Comparison of ENCODE assay signal across 15 mouse cellular contexts in genomic region chr2:169494503-169495311, GRCm38 (mm10).
DNase-seq lines count a peak whose midpoint lies in the region; ATAC-seq and TF ChIP-seq lines count a peak whose summit lies in the region.
"Had no signal": no experiment of that assay in that cellular context is flagged by ENCODE, and none has a peak within 500 bp of the region (broad histone marks: within the 10 kb centered on the region; RNA-seq: fewer than 3 reads in every experiment).

No protein-coding gene starts in this region.

- H3K27ac ChIP-seq in heart, embryonic 15.5 days: 0 out of 2 replicates have a peak overlapping the region, but pooled peaks have one; percentile 26
- H3K27ac ChIP-seq in lung, embryonic 15.5 days: peak overlapping the region; percentile 55
- H3K27ac ChIP-seq in stomach, embryonic 16.5 days (ENCODE audit: low read length): peak overlapping the region; percentile 21; the same call in 1 of the 2 replicates
- no peak overlapping the region for H3K27ac ChIP-seq in neural tube, embryonic 15.5 days (replicated peaks)
- H3K27ac ChIP-seq: gastrocnemius, adult 2 months; neural tube, embryonic 13.5 days had no signal

- no peaks in the 10 kb centered on the region for H3K9me3 ChIP-seq in heart, embryonic 15.5 days (replicated peaks)
- no peaks in the 10 kb centered on the region for H3K9me3 ChIP-seq in lung, embryonic 15.5 days
- H3K9me3 ChIP-seq in stomach, embryonic 16.5 days (replicated peaks; ENCODE audit: control insufficient read depth, low read length): no peaks in the 10 kb centered on the region
- H3K9me3 ChIP-seq in neural tube, embryonic 15.5 days (replicated peaks): no peaks in the 10 kb centered on the region
- H3K9me3 ChIP-seq: neural tube, embryonic 13.5 days had no signal

- 24% methylated on average over 11 of the region's 11 CpGs for WGBS in heart, embryonic 15.5 days
- WGBS in lung, embryonic 15.5 days: 12% methylated on average over 11 of the region's 11 CpGs
- 40% methylated on average over 11 of the region's 11 CpGs for WGBS in lung, adult 2 months
- 27% methylated on average over 11 of the region's 11 CpGs for WGBS in stomach, embryonic 16.5 days
- WGBS in neural tube, embryonic 15.5 days: 80% methylated on average over 11 of the region's 11 CpGs

- TF ChIP-seq POLR2A in lung, adult 2 months (IDR thresholded peaks at IDR 0.05; ENCODE audit: borderline replicate concordance, extremely low read depth, low read depth, low read length): no peak

- H3K27me3 ChIP-seq in heart, embryonic 15.5 days: no peaks in the 10 kb centered on the region
- no peaks in the 10 kb centered on the region for H3K27me3 ChIP-seq in lung, embryonic 15.5 days
- H3K27me3 ChIP-seq in stomach, embryonic 16.5 days (ENCODE audit: control insufficient read depth, insufficient read depth, low read length): no peaks in the 10 kb centered on the region
- no peaks in the 10 kb centered on the region for H3K27me3 ChIP-seq in neural tube, embryonic 15.5 days (replicated peaks)
- H3K27me3 ChIP-seq: CH12.LX; neural tube, embryonic 13.5 days had no signal

- H3K4me3 ChIP-seq in heart, embryonic 15.5 days: no peak overlapping the region
- H3K4me3 ChIP-seq in lung, embryonic 15.5 days: no peak overlapping the region
- H3K4me3 ChIP-seq in lung, adult 2 months (replicated peaks; ENCODE audit: extremely low read depth, low read depth, low read length): no peak overlapping the region
- H3K4me3 ChIP-seq in stomach, embryonic 16.5 days (replicated peaks; ENCODE audit: low read length): no peak overlapping the region
- H3K4me3 ChIP-seq in neural tube, embryonic 15.5 days (replicated peaks): no peak overlapping the region
- H3K4me3 ChIP-seq: gastrocnemius, adult 2 months; neural tube, embryonic 13.5 days had no signal

- DNase-seq in cerebellum, postnatal 10 days: peak; percentile 40
- no peak for DNase-seq in cerebellum, postnatal 25 days
- no peak for DNase-seq in heart, postnatal 25 days (ENCODE audit: low spot score)
- no peak for DNase-seq in lung, adult 2 months
- DNase-seq: cerebellum, adult 9-10 months; gastrocnemius, adult 2 months; kidney, postnatal 14 days; liver had no signal

- peaks cover 10% of the 10 kb centered on the region for H3K4me1 ChIP-seq in heart, embryonic 15.5 days (replicated peaks)
- H3K4me1 ChIP-seq in lung, embryonic 15.5 days: peaks cover 15% of the 10 kb centered on the region
- H3K4me1 ChIP-seq in lung, adult 2 months (ENCODE audit: control insufficient read depth, insufficient read depth, low read length): no peaks in the 10 kb centered on the region
- H3K4me1 ChIP-seq in stomach, embryonic 16.5 days (ENCODE audit: control insufficient read depth, insufficient read depth, low read length): peaks cover 10% of the 10 kb centered on the region; the same call in 1 of the 2 replicates
- H3K4me1 ChIP-seq in neural tube, embryonic 15.5 days: peaks cover 10% of the 10 kb centered on the region; the same call in 1 of the 2 replicates

- no peak overlapping the region for H3K9ac ChIP-seq in heart, embryonic 15.5 days
- H3K9ac ChIP-seq in lung, embryonic 15.5 days: no peak overlapping the region
- H3K9ac ChIP-seq in stomach, embryonic 16.5 days (ENCODE audit: low read length): no peak overlapping the region; the same call in 1 of the 2 replicates
- no peak overlapping the region for H3K9ac ChIP-seq in neural tube, embryonic 15.5 days (replicated peaks)

- TF ChIP-seq CTCF in lung, adult 2 months (IDR thresholded peaks at IDR 0.05; ENCODE audit: insufficient read depth, low read length): no peak

- ATAC-seq in heart, embryonic 15.5 days (replicated peaks; ENCODE audit: insufficient number of reproducible peaks, insufficient read depth, low FRiP score, low read depth): no peak; the same call in 1 of the 2 replicates
- ATAC-seq in lung, embryonic 15.5 days (ENCODE audit: borderline replicate concordance, extremely low read depth, low FRiP score, low TSS enrichment): peak; percentile 85
- ATAC-seq in stomach, embryonic 16.5 days (ENCODE audit: insufficient read depth, low FRiP score): no peak
- ATAC-seq in neural tube, embryonic 15.5 days (ENCODE audit: low FRiP score): no peak
- ATAC-seq: forebrain, embryonic 16.5 days had no signal

- intact Hi-C loops in heart, postnatal 25 days (cut with DNase I): no loop called here

- H3K4me2 ChIP-seq in heart, embryonic 15.5 days: no peak overlapping the region
- no peak overlapping the region for H3K4me2 ChIP-seq in lung, embryonic 15.5 days
- H3K4me2 ChIP-seq in stomach, embryonic 16.5 days (ENCODE audit: low read depth, low read length): no peak overlapping the region
- no peak overlapping the region for H3K4me2 ChIP-seq in neural tube, embryonic 15.5 days
- H3K4me2 ChIP-seq: neural tube, embryonic 13.5 days had no signal

- H3K36me3 ChIP-seq in heart, embryonic 15.5 days: no peaks in the 10 kb centered on the region
- no peaks in the 10 kb centered on the region for H3K36me3 ChIP-seq in lung, embryonic 15.5 days
- H3K36me3 ChIP-seq in stomach, embryonic 16.5 days (ENCODE audit: control insufficient read depth, insufficient read depth, low read length): no peaks in the 10 kb centered on the region
- H3K36me3 ChIP-seq in neural tube, embryonic 15.5 days: no peaks in the 10 kb centered on the region
- H3K36me3 ChIP-seq: neural tube, embryonic 13.5 days had no signal

Comparison
In these comparisons a context has a peak if more than half of its experiments do, and no peak if none do; other contexts are left out.
1. DNase-seq: peak in cerebellum, postnatal 10 days (2 of 2); none in cerebellum, postnatal 25 days (0 of 2), heart, postnatal 25 days (single experiment) and lung, adult 2 months (single experiment).